Mouse (Mus musculus) CH12.LX (cell line): ENCODE results near the gene Ppm1l. TPM values are rescaled to one million over a fixed set of nuclear protein-coding genes. Genes with fewer than 3 reads are reported as not detected.

Experiments
- DNase-seq: peaks from one replicate; pipeline ENCODE4 v3.0.0-alpha.2; 2013; ENCODE audit errors: extremely low read depth
- H3K27ac ChIP-seq: 2 replicates; pipeline ENCODE4 v1.5.1; 2012; ENCODE audit warnings: low read depth, mild to moderate bottlenecking, control low read depth, moderate library complexity; ENCODE audit not compliant: insufficient read depth
- H3K27me3 ChIP-seq: replicated peaks from 2 replicates; pipeline ENCODE3; 2012; ENCODE audit warnings: inconsistent platforms
- H3K36me3 ChIP-seq, 2 experiments: replicated peaks in 1 of 2; 2 replicates each; pipeline versions ENCODE3 to v1.6.1; 2012; ENCODE audit warnings: inconsistent platforms in 1 of 2, low read length in 1 of 2, mild to moderate bottlenecking in 1 of 2, mixed read lengths in 1 of 2, moderate library complexity in 1 of 2; ENCODE audit not compliant: control insufficient read depth in 1 of 2, insufficient read depth in 1 of 2
- H3K4me1 ChIP-seq, 2 experiments: 2 replicates each; pipeline ENCODE4 v1.6.1; 2012; ENCODE audit warnings: inconsistent platforms in 1 of 2, moderate library complexity in 1 of 2; ENCODE audit not compliant: insufficient read depth in 2 of 2, control insufficient read depth in 1 of 2
- H3K4me2 ChIP-seq: 2 replicates; pipeline ENCODE4 v1.6.1; 2012; ENCODE audit warnings: low read depth, mild to moderate bottlenecking, control low read depth; ENCODE audit not compliant: poor library complexity, insufficient read depth, severe bottlenecking
- H3K4me3 ChIP-seq, 3 experiments: fragments of 150-350 bp in 1 of 3; sonication (generic) in 1 of 3; replicated peaks in 1 of 3; 2 replicates each; pipeline versions ENCODE3 to v1.5.1; 2011 to 2012; ENCODE audit warnings: low read depth in 2 of 3, low read length in 2 of 3, mild to moderate bottlenecking in 2 of 3, moderate library complexity in 2 of 3, control low read depth in 1 of 3, improper control_type of control experiment in 1 of 3, inconsistent platforms in 1 of 3, mixed read lengths in 1 of 3; ENCODE audit not compliant: poor library complexity in 1 of 3
- H3K79me2 ChIP-seq: replicated peaks from 2 replicates; pipeline ENCODE4 v1.6.1; 2012; ENCODE audit warnings: mild to moderate bottlenecking, moderate library complexity; ENCODE audit not compliant: control insufficient read depth, poor library complexity, insufficient read depth, severe bottlenecking; ENCODE audit errors: extremely low read depth
- H3K9ac ChIP-seq: 2 replicates; pipeline ENCODE4 v1.6.1; 2012; ENCODE audit warnings: low read depth, mild to moderate bottlenecking, control low read depth, moderate library complexity; ENCODE audit not compliant: insufficient read depth
- H3K9me3 ChIP-seq: replicated peaks from 2 replicates; pipeline ENCODE3; 2012; ENCODE audit warnings: low read length, inconsistent platforms, mixed read lengths
- BHLHE40 ChIP-seq: IDR thresholded peaks from 2 replicates; pipeline ENCODE4 v1.6.1; 2011; ENCODE audit warnings: mild to moderate bottlenecking, low read depth, low read length, improper control_type of control experiment
- CHD1 ChIP-seq: IDR thresholded peaks from 2 replicates; pipeline ENCODE4 v1.6.1; 2012; ENCODE audit warnings: low read depth, low read length, improper control_type of control experiment, inconsistent platforms
- CHD2 ChIP-seq: IDR thresholded peaks from 2 replicates; pipeline ENCODE4 v1.6.1; 2011; ENCODE audit warnings: low read length, improper control_type of control experiment
- CTCF ChIP-seq, 2 experiments: IDR thresholded peaks in 1 of 2; conservative IDR thresholded peaks in 1 of 2; 2 replicates each; pipeline ENCODE4 v1.5.1; 2011 to 2012; ENCODE audit warnings: low read depth in 2 of 2, low read length in 2 of 2, improper control_type of control experiment in 1 of 2, inconsistent platforms in 1 of 2, mild to moderate bottlenecking in 1 of 2, moderate library complexity in 1 of 2
- ELF1 ChIP-seq: IDR thresholded peaks from 2 replicates; pipeline ENCODE4 v1.6.1; 2014; ENCODE audit warnings: low read depth, mild to moderate bottlenecking, inconsistent platforms, low read length, improper control_type of control experiment
- GABPA ChIP-seq: IDR thresholded peaks from 2 replicates; pipeline ENCODE4 v1.6.1; 2012; ENCODE audit warnings: low read depth, low read length, improper control_type of control experiment, inconsistent platforms; ENCODE audit not compliant: insufficient replicate concordance
- HCFC1 ChIP-seq: IDR thresholded peaks from 2 replicates; pipeline ENCODE4 v1.6.1; 2012; ENCODE audit warnings: low read depth, mild to moderate bottlenecking, inconsistent platforms, low read length, improper control_type of control experiment
- IRF4 ChIP-seq: IDR thresholded peaks from 2 replicates; pipeline ENCODE4 v1.6.1; 2014; ENCODE audit warnings: low read depth, mild to moderate bottlenecking, inconsistent platforms, low read length, improper control_type of control experiment
- JUN ChIP-seq: IDR thresholded peaks from 2 replicates; pipeline ENCODE4 v1.6.1; 2011; ENCODE audit warnings: low read depth, mild to moderate bottlenecking, low read length, improper control_type of control experiment, moderate library complexity; ENCODE audit not compliant: insufficient read depth
- JUND ChIP-seq: conservative IDR thresholded peaks from 2 replicates; pipeline ENCODE4 v1.6.1; 2011; ENCODE audit warnings: low read depth, low read length, improper control_type of control experiment
- MAX ChIP-seq: IDR thresholded peaks from 2 replicates; pipeline ENCODE4 v1.6.1; 2011; ENCODE audit warnings: low read length, improper control_type of control experiment
- MAZ ChIP-seq: IDR thresholded peaks from 2 replicates; pipeline ENCODE4 v1.6.1; 2012; ENCODE audit warnings: low read depth, mild to moderate bottlenecking, inconsistent platforms, low read length, improper control_type of control experiment, moderate library complexity
- NELFE ChIP-seq: IDR thresholded peaks from 2 replicates; pipeline ENCODE4 v1.6.1; 2011; ENCODE audit warnings: low read depth, low read length, improper control_type of control experiment
- POLR2AphosphoS2 ChIP-seq: IDR thresholded peaks from 2 replicates; pipeline ENCODE4 v1.6.1; 2011; ENCODE audit warnings: low read depth, low read length, improper control_type of control experiment
- RAD21 ChIP-seq: IDR thresholded peaks from 2 replicates; pipeline ENCODE4 v1.6.1; 2011; ENCODE audit warnings: low read depth, mild to moderate bottlenecking, low read length, improper control_type of control experiment, moderate library complexity
- RCOR1 ChIP-seq: conservative IDR thresholded peaks from 2 replicates; pipeline ENCODE4 v1.6.1; 2012; ENCODE audit warnings: low read depth, mild to moderate bottlenecking, inconsistent platforms, low read length, improper control_type of control experiment
- TBP ChIP-seq: conservative IDR thresholded peaks from 2 replicates; pipeline ENCODE4 v1.6.1; 2011; ENCODE audit warnings: low read depth, low read length, improper control_type of control experiment
- UBTF ChIP-seq: IDR thresholded peaks from 2 replicates; pipeline ENCODE4 v1.6.1; 2012; ENCODE audit warnings: low read depth, mild to moderate bottlenecking, inconsistent platforms, low read length, improper control_type of control experiment, moderate library complexity
- USF2 ChIP-seq: conservative IDR thresholded peaks from 2 replicates; pipeline ENCODE4 v1.6.1; 2011; ENCODE audit warnings: low read depth, low read length, improper control_type of control experiment
- ZC3H11A ChIP-seq: IDR thresholded peaks from 2 replicates; pipeline ENCODE4 v1.6.1; 2012; ENCODE audit warnings: low read depth, mild to moderate bottlenecking, inconsistent platforms, low read length, improper control_type of control experiment
- ZNF384 ChIP-seq: IDR thresholded peaks from 2 replicates; pipeline ENCODE4 v1.6.1; 2012; ENCODE audit warnings: low read depth, low read length, improper control_type of control experiment, inconsistent platforms
- dilution Hi-C: fragments of 300-500 bp; cut with MboI; formaldehyde crosslinking; loops from 2 replicates; pipeline ENCODE4 v1.14.3; 2020; ENCODE audit warnings: low sequenced_read_pairs; ENCODE audit not compliant: extremely low pct_unique_long_range_greater_than_20kb, extremely low pct_ligation_motif_present
- in situ Hi-C: fragments of 300-500 bp; cut with MboI; formaldehyde crosslinking; loops from 3 replicates; pipeline ENCODE4 v1.14.3; 2019; ENCODE audit warnings: low sequenced_read_pairs, low pct_ligation_motif_present, low pct_unique_long_range_greater_than_20kb, mixed read lengths
- polyA plus RNA-seq: library from polyadenylated mRNA; unstranded; fragments of >175 nt; gene quantifications from 2 replicates; pipeline ENCODE4 v1.2.1, GENCODE M21; 2012; ENCODE audit warnings: low read depth; ENCODE audit not compliant: insufficient read length
- total RNA-seq, 2 experiments: library from RNA; depleted of rRNA; stranded (reverse); fragments of 300-350 nt in 1 of 2; fragments of >200 nt in 1 of 2; gene quantifications; 2 replicates each; pipeline ENCODE4 v1.2.3; 2012 to 2014

The Ppm1l gene
- total and polyA plus RNA-seq, 3 experiments, result 0.68 to 2.4 (median 1.7) TPM

- no peak for DNase-seq
- TF ChIP-seq BHLHE40, result no peak
- no peak for TF ChIP-seq MAZ
- no peak for TF ChIP-seq UBTF
- no peak for TF ChIP-seq RCOR1
- no peak for TF ChIP-seq IRF4
- Histone ChIP-seq H3K4me1 (peaks cover 0 to 6% of the 10 kb centered on the region in 2 experiments; a peak in 2 of 4 replicates), H3K27me3 (no peaks in the 10 kb centered on the region), H3K9ac (no peak overlapping the region), H3K9me3 (no peaks in the 10 kb centered on the region), H3K36me3 (peaks cover 0 to 5% of the 10 kb centered on the region in 2 experiments), H3K4me2 (no peak overlapping the region), H3K27ac (no peak overlapping the region), H3K79me2 (no peaks in the 10 kb centered on the region), H3K4me3 (no peak overlapping the region)
- dilution Hi-C loops (no loop called here), in situ Hi-C loops (no loop called here)
Observed at GRCm38 (mm10) chr3:69548704-69549455, 232.2 kb downstream of the Ppm1l start.

GRCm38 (mm10) chr3:69549602-69550001 lies 232.9 kb downstream of the Ppm1l start:
- Histone ChIP-seq H3K4me1 (peaks cover 0 to 6% of the 10 kb centered on the region in 2 experiments; a peak in 2 of 4 replicates), H3K79me2 (no peaks in the 10 kb centered on the region), H3K27me3 (no peaks in the 10 kb centered on the region), H3K36me3 (peaks cover 0 to 5% of the 10 kb centered on the region in 2 experiments), H3K4me3 (no peak overlapping the region), H3K27ac (no peak overlapping the region), H3K9ac (no peak overlapping the region), H3K9me3 (no peaks in the 10 kb centered on the region), H3K4me2 (no peak overlapping the region)
- in situ Hi-C loops, result no loop called here
- dilution Hi-C loops, result no loop called here
- DNase-seq, result no peak
- no peak for TF ChIP-seq MAX
- no peak for TF ChIP-seq ZC3H11A
- TF ChIP-seq ELF1, result no peak
- TF ChIP-seq HCFC1, result no peak
- TF ChIP-seq JUND, result no peak
- no peak for TF ChIP-seq RCOR1
- no peak for TF ChIP-seq JUN
- TF ChIP-seq GABPA, result no peak
- TF ChIP-seq IRF4, result no peak
- no peak for TF ChIP-seq CTCF (conservative IDR thresholded peaks at IDR 0.05 in 1 of 2, IDR thresholded peaks at IDR 0.05 in 1 of 2; ENCODE audit: low read depth in 2 of 2, low read length in 2 of 2)
- no peak for TF ChIP-seq RAD21
- no peak for TF ChIP-seq CHD1
- no peak for TF ChIP-seq POLR2AphosphoS2
- no peak for TF ChIP-seq NELFE
- TF ChIP-seq TBP, result no peak
- no peak for TF ChIP-seq CHD2
- TF ChIP-seq ZNF384, result no peak
- TF ChIP-seq USF2, result no peak
